Mouse (Mus musculus): ENCODE results near the gene Zfp111.

DNA sequence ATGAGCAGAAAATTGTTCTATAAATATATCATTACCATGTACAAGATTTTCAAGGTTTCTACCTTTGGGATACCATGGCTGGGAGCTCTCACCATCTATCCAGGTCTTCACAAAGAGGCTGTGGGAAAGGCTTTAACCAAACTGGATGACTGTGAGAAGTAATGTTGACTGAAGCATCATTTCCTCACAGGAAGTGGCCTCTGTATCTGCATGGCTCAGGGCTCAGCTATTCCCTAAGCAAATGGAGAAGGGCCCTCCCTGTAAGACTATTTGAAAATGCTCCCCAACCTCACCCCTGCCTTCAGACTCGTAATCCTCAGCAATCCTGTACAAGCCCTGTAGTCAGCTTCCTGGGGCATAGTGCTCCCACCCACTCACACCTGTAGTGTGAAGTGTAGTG, 23.6 kb downstream of the Zfp111 start:
- TF ChIP-seq CTCF (IDR thresholded peaks at IDR 0.05; ENCODE audit: low read depth) (no peak), EP300 (optimal IDR thresholded peaks at IDR 0.05) (no peak)
